Mouse (Mus musculus) gonadal fat pad, adult 2 months (tissue): ENCODE measurements at regions not wholly inside any gene's neighbourhood (a gene's known extent, or its start where the extent isn't known, plus 50 kb on each side); places are given as distances from the start of the nearest gene placed in this dataset.

Source experiments
- DNase-seq: peaks from one replicate; pipeline ENCODE4 v3.0.0-alpha.2; 2012; ENCODE audit warnings: low read depth

DNA sequence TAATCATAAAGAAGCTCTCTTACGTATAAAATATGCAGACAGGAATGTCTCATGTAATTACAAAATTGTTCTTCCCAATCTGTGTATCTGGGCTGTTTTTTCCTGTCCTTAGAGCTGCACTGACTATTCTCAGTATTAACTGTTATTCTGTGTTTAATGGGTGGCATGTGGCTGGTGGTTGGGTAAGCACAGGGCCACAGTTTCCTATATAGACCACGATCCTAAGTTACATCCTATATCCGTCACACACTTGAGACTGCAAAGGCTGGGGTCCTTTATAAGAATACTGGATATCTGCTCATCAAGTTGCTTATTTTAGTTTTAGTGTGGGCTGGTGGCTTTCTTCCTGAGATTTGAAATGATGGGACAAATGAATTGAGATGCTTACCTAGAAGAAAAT is 159.0 kb downstream of the Sox4 start:
- no peak for DNase-seq

DNA sequence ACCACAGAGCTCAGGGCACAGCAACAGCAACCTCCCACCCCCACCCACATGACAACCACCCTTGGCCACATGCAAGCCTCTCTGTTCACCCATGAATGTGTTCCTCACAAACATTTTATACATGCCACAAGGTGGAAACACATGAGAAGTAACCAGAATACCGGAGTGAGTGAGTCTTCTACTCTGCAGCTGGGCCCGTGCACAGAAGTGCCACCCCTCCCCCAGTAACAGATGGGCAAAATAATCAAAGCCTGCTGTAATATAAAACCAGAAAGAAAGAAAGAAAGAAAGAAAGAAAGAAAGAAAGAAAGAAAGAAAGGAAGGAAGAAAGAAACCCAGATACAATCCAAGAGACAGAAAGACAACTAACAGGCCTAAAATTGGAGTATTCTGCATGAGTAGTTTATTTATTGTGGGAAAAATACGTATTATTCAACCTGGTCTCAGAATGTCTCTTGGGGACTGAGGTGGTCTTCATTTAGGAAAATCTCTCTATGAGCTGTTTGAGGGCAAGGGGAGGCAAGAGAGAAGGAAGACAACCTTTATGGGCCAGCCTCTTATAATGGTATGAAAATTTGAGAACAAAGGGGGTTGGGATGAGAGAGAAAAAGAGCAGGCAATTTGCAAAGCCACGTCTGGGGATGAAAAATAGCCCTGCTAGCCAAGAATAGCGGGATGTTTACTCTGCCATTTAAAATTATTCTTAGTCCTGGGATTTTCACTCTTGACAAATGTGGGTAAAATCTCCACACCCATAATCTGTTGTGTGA is 160.2 kb downstream of the Sox4 start:
- DNase-seq: no peak

DNA sequence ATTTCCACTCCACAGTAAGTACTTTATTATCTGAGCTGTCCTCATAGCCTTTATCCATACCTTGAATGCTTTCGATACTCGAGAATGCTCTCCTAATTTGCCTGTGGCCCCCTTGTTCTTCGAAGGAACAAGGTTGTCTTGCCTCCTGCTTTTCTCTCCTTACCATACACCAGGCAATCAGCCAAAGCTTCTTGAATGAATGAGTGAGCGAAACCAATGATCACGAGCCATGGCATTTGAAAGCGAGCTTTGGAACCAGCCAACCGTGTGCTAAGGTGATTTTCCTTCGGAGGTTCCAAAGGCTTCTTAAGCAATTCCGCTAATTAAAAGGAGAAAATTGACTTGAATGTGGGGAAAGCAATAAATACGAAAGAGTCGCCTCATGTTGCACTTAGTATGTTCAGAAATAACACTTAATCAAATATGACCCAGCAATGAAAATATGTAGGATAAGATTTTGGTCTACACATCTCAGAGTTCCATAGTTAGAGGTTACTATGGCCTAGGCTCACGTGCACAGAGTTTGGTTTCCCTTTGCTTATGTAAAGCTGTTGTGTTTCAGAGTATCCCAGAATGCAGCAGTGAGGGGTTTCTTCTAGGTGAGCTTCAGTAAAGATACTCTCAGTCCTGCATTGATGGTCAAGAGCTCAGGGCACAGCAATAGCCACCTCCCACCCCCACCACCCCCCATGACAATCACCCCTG is 160.9 kb downstream of the Sox4 start:
- no peak for DNase-seq

DNA sequence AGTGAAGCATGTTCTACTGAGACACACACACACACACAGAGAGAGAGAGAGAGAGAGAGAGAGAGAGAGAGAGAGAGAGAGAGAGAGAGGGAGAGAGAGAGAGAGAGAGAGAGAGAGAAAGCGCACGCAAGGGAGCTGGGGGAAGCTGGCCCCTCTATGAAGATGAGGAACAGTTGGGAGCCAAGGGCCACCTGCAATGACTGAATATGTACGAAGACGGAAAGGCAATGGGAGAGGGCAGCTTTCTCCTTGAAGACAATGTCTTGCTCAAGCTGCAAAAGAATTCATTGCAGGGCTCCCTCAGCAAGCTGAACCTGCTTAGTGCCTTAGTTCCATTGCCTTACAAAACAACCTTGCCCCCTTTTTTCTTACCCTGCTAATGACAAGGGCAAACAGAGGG is 163.1 kb downstream of the Sox4 start:
- DNase-seq: no peak

DNA sequence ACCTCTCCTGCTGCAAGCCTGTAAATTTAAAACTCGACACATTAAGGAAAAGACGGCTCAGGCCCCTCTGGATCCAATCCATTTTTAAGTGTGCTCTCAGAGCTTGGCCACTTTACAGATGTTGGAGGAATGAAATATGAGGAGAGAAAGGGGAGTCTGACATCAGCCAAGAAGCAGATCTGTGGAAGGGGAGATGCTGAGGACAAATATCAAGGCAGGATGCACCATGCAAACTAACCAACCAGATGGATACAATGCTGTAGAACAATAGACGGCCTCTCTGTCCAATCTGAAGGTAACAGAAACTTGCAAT is 166.2 kb downstream of the Sox4 start:
- no peak for DNase-seq

DNA sequence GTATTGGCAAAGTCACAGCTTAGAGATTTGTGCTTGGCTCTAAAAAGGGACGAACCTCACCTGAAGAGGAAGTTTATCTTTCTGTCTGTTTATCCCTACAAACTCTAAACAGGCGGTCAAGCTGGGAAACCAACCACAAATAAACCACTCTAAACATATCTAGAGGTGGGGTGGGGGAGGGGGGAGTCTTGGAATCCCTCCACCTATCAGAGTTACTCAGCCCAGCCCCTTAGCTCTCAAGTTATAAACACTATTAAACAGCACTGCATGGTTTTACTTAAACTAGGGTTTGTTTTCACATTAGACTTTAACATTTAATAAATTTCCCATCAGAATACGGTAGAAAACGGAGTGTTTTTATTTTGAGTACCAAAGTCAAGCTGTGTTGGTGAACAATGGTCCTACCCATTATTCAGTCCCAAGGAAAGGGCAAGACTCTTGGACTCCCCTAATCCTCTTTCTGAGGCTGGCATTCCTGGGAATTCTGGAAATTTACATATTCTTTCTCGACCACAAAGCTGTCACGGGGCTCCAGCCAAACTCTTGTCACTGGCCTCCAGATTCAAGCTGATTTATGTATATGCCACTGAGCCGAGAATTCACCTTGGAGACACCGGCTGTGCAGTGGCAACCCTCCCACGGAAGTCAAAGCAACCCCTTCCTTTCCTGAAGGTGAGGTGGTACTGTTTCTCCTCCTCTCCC is 166.7 kb downstream of the Sox4 start:
- DNase-seq: no peak

DNA sequence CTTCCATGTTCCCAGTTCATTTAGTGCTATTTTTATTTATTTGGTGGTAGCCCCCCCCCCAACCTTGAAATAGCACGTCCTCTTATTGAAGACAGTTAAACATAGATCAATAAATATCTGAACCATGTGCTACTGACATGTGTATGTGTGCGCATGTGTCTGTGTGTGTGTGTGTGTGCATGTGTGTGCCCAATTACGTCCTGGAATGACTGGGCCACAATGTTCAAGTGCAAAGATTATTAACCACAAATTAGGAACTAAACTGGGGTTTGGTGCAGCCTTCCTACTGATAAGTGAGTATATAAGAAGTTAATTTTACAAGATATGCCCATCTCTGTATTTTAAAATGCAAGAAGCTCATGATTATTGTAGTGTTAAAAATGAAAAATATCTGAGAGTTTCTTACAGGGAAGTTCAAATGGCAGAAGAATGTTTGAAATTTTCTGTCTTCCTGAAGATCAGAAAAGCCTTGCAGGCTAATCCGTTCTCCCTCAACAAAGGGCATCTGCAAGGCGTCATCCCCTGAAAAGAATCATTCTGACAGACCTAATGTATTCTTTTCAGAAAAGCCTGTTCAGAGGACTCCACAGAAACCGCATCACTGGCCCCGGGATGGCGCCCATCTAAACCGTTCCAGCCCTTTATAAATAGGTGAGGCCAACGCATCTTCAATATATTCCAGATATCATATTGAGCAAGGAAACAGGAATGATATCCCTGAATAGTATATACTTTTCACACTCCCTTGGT is 170.8 kb downstream of the Sox4 start:
- DNase-seq: no peak

DNA sequence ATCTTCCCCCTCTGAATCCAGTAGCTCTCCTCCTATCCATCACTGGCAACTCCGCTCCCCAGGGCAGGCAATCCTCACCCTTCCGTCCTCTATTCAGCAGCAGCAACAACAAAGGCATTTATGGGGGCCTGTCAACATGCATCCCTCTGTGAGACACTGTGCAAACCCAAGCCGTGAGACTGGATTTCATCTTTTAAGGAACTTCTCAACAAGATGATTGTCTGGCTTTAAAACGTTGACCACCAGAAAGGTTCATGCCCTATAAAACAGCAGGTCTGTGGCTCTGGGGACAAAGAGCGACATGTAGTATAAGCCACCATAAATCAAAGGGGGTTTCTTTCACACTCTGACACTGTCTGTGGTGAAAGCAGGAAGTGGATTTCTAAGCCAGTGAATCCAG is 171.4 kb downstream of the Sox4 start:
- no peak for DNase-seq

DNA sequence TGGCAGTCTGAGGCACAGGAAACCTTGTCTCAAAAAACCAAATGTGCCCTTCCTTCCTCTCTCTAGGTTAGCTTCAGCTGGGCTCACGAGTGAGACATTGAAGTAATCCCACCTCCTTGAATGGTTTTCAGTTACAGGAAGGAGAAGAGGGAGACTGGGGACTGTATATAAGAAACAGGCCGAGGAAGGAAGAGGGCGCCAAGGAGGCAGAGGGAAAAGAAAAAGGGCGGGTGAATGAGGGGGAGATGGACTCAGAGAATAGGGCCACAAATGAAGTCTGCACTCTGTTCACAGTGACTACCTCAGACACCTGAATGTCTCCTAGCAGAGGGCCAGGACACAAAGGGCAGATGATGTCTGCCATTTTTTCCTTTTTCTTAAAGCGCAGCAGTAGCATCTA is 171.9 kb downstream of the Sox4 start:
- DNase-seq: no peak

DNA sequence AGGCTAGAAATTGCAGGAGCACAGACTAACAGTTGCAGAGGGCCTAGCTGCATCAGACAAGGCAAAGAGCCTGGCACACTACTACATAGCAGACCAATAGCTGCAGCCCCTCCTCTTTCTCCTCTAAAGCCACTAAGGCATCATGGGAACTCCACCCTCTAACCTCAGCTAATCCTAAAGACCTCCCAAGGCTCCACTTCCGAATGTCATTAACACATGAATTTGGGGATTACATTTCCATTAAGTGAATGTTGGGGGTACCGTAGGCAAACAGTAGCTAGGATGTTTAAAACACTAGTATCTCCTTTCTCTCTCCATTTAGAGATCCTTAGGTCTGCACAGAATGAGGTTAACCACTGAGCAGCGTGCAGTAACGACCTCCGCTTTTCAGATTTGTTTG is 173.1 kb downstream of the Sox4 start:
- no peak for DNase-seq

DNA sequence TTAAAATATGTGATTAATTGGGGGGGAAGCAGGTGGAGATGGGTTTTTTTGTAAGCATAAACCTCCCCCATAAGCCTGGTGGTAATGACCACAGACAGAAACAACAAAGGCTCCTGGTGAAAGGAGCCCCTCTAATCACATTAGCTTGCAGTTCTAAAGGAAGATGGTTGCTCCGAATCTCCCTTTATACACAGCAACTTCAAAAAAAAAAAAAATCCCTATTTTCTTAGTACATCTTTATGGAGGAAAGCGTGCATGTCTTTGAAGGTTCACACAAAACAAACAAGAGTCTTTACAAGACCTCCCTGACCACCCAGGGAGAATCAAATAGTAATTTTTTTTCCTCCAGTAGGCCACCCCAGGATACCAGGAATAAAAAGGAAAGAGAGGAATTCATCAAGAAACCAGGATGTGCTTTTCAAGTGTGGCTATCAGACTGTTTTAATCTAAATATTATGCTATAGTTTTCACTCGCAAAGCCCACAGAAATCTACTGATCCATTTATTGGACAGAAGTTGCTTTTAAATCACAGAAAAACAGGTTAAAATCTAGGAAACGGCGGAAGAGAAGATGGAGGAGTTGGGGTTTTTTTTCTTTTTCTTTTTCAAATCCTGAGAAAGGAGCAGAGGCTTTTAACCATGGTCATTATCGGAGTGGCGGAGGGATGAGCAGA is 178.2 kb downstream of the Sox4 start:
- no peak for DNase-seq

DNA sequence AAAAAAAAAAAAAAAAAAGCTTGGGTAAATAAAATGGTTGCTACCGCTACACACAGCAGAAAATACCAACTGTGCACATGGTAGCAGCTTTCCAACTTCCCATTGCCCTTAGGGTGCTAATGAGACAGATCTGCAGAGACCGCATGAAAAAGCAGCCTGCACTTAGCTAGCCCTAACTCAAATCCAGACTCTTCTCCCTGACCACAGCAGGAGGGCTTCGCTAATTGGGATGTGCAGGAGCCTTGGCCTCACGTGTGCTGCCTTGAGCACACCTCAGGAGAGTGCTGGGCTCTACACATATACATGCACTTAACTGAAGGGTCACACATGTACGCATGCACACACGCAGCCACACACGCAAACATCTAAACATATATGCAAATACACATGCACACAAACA is 178.9 kb downstream of the Sox4 start:
- DNase-seq: no peak

DNA sequence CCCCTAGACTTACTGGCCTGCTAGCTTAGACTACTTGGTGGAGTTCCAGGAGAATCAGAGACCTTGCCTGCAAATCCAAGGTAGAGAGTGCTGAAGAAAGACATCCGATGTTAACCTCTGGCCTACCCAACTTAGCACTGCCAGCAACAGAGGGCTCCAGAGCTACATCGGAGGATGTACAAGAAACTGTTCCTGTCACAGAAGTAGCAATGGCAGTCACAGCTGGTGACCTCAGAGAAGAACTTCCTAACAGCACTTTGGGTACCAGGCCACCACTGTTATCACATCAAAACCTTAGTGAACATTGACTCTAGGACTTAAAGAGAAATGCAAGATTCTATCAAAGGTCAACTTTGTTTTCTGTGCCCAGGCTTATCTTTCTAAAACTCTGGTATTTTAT is 180.0 kb downstream of the Sox4 start:
- DNase-seq: no peak

DNA sequence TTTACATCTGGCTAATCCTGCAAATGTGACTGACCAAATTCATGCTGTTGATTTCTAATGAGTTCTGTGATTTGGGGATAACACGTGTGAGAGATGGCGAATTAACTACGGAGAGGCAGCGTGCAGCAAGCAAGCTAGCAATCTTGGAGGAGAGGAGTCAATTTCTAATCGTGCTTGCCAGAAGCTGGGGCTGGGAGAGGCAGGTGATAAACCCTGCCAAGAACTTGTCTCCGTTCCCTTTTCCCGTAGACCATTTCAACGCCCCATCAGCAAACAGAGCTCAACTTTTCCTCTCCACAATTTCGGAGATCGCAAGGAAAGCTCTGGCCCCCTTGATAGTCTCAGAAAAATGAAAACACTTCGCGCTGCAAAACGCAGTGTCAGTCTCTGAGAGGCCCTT is 183.0 kb downstream of the Sox4 start:
- no peak for DNase-seq

DNA sequence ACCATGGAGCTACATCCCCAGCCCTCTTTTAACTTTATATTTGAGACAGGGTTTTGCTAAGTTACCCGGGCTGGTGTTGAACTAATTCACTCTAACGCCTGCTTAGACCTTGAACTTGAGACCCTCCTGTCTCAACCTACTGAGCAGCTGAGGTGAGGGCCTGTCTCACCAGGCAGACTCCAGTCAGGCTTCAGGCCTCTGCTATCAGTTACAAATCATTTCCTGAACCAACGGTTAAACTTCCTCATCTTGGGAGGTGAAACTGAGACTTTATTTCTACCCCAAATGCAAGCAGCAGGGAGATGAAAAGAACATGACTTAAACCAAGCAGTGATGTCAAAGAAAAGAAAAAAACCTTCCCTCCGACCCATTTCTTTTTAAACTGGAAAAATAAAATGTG is 183.5 kb downstream of the Sox4 start:
- DNase-seq: no peak

DNA sequence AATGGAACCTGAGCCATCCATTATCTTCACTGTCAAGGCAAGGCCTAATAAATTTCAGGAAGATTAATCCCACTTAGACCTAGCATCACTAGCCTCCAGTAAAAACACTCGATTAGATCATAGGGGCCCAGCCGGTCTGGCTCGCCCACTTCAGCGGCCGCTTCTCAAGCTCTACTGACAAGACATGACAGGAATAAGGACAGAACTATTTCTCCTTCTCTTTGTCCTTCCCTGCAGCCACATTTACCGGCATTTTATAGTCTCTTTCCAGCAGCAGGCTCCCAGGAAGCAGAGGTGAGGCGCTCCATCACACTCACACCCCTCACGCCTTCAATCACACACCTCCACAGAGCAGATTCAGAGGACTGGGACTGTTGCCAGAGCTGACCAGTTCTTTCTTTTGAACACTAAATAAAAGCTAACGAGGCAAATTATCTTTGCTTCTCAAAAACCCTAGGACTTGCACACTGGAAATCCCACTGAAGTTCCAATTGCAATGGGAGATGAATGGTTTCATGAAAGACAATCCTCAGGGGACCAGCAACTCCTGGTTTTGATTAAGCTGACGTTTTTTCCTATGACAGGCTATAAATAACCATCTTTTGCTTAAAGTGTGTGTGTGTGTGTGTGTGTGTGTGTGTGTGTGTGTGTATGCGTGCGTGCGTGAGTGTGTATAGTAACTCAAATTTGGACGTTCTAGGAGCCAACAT is 184.6 kb downstream of the Sox4 start:
- no peak for DNase-seq

DNA sequence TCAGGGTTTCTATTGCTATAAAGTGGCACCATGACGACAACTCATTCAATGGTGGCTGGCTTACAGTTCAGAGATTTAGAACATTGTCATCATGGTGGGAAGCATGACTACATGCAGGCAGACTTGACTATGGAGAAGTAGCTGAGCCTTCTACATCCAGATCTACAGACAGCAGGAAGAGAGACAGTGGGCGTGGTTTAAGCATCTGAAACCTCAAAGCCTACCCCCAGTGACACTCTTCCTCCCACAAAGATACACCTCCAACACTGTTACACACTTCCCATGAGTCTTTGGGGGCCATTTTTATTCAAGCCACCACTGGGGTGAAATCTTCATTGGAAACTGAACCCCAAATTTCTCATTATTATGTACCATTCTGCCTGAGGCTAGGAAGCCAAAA is 191.0 kb downstream of the Sox4 start:
- no peak for DNase-seq

DNA sequence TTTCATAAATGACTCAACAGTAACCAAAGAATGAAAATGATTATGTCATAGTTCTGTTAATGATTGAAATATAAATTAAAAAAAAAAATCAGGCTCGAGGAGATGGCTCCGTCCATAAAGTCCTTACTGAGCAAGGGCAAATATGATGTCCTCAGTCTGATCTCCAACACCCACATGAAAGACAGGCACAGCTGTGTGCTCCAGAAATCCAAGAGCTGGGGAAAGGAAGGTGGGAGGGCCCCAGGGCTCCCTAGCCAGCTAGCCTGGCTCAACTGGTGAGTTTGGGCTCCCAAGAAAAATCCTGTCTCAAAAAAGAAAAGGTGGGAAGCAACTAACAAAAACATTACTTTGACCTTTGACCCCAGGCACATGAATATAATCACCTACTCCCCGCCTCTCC is 194.5 kb downstream of the Sox4 start:
- DNase-seq: no peak

DNA sequence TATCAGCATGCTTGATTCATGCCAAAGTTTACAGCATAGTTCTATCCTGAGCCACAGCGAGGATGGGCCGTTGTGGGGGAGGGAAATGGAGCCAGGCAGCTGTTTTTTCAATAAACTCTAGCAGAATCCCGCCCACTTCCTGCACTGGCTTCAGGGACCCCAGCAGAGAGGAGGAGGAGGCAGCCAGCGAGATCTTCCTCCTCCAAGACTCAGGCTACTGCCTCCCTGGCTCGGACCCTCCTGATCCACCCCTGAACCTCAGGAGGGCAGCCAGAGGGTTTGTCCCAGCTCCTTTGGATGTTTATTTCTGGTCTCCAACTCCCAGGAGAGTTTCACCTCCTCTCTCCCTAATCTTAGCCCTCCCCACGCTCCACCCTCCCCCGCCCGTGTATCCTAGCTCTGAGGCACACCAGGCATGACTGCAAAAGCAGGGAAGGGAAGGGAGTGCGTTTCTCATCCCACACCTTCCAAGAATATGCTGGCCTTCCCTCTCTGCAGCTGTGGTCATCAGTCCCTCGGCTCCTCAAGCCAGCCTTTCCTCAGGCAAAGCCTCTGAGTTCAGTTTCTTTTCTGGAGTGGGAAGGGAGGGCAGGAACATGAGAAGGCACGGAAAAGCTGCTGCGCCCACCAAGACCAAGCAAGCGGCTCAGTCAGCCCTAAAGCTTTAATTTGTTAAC is 195.5 kb downstream of the Sox4 start:
- DNase-seq: no peak

DNA sequence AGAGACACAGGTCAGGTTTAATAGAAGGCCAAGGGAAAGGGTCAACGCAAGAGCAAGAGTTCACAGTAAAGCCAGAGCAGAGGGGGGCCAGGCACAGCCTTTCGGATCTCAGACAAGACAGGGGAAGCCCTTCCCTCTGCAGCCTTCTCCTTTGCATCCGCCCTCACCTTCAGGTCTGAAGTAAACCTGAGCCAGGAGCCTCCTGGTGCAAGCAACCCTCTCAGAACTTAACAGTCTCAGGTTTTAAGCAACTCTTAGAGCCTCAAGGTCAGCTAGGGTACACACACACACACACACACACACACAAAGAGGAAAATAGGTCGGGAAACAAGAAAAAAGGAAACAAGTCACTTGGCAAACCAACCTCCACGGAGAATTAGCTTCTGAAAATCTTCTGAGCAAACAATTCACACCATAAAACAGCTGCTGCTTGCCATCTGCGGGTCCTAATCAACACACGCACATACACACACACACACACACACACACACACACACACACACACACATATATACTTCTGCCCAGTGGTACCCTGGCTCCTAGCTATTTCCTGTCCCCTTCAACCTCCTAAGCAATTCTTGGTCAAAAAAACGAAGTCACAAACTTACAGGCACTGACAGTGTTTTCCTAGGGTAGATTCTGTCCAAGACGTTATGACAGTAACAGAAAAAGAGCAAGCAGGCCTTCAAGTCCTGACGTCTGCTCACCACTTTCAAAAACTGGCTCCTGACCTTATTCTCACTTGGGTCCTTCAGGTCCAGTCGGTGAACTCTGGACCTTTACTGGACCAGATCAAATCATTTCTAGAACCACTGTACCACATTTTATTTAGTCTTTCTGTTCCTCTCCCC is 196.4 kb downstream of the Sox4 start:
- DNase-seq: no peak
